Mouse (Mus musculus) cerebellum, postnatal 4 days (tissue): ENCODE measurements around the gene Nid1.

Experiments used
- DNase-seq, 2 experiments: peaks; one replicate each; pipeline ENCODE4 v3.0.0; 2022; ENCODE audit warnings: low spot score in 2 of 2, mixed read lengths in 1 of 2

Nid1 gene

GRCm38 (mm10) chr13:13489861-13490260 lies 52.5 kb downstream of the Nid1 start:
- DNase-seq, result no peak

- no peak for DNase-seq
Observed at GRCm38 (mm10) chr13:13492151-13492550, 54.8 kb downstream of the Nid1 start.

DNA sequence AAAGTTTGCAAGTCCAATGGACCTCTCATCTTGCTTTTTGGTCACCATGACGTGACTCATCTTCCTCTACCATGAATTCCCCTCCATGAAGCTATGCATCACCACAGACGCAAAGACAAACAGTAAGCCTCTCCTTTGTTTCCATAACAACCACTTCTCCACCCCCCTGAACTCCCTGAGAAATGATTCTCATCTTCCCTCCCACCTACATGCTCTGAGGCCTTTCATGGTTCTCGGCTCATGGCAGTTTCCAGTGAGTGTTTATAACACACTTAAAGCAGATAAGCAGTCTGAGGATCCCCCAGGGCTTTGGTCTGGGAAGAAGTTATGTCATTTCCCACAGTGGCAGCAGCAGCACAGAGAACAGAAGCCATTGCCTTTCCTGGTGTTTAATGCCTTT lies 56.2 kb downstream of the Nid1 start:
- DNase-seq, result no peak

GRCm38 (mm10) chr13:13498022-13498421 lies 60.7 kb downstream of the Nid1 start:
- no peak for DNase-seq

GRCm38 (mm10) chr13:13502406-13502805 lies 65.1 kb downstream of the Nid1 start:
- no peak for DNase-seq

DNA sequence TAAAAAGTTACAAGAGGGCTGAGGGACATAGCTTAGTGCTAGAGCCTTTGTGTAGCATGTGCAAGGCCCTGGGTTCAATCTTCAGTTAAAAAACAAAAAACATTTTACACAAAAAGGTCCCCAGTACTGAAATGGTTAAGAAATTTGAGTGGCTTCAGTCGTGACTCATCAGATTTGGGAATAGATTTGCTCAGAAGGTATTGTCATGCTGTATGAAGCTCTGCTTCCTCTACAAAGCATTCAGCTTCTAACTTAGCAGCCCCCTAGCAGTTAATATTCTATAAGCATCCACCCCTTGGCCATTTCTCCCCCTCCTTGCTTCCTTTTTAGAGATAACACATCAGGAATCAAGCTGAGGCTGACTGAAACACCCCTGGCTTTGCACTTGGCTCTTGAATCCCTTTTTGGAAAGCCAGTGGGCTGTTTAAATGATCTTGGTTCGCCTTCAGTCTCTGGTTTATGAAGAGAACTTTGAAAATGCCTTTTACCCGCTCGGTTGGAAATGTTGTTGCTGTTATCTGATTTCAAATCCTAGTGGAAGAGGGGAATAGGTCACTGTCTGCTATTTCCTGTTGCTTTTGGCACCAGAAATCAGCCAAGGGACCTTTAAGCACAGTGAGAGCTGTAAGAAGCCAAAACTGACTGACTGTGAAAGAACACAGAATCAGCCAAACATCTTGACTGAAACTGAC lies 66.5 kb downstream of the Nid1 start:
- no peak for DNase-seq

- no peak for DNase-seq
Observed at GRCm38 (mm10) chr13:13505063-13505462, 67.7 kb downstream of the Nid1 start.

GRCm38 (mm10) chr13:13506556-13506955 lies 69.2 kb downstream of the Nid1 start:
- DNase-seq, result no peak

DNA sequence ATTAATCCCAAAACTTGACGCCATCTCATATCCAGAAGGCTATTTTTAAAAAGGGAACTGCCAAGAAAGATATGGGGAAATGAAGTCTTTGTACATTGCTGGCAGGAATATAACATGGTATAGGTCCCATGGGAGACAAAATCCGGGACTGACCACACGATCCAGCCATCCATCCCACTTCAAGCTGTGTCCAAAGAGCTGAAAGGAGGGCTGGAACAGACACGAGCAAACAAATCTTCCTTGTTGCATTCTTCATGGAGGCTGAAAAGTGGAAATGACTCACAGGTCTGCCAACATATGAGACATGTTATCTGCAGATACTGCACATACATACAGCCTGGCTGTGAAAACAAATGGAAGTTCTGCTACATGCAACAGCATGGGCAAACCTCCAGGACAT lies 77.5 kb downstream of the Nid1 start:
- no peak for DNase-seq

- DNase-seq, result peak; percentile 86 to 91
Observed at GRCm38 (mm10) chr13:13516376-13517225, 79.2 kb downstream of the Nid1 start.

- DNase-seq, result no peak
Observed at GRCm38 (mm10) chr13:13518114-13518513, 80.8 kb downstream of the Nid1 start.

GRCm38 (mm10) chr13:13520436-13520835 lies 83.1 kb downstream of the Nid1 start:
- no peak for DNase-seq

DNA sequence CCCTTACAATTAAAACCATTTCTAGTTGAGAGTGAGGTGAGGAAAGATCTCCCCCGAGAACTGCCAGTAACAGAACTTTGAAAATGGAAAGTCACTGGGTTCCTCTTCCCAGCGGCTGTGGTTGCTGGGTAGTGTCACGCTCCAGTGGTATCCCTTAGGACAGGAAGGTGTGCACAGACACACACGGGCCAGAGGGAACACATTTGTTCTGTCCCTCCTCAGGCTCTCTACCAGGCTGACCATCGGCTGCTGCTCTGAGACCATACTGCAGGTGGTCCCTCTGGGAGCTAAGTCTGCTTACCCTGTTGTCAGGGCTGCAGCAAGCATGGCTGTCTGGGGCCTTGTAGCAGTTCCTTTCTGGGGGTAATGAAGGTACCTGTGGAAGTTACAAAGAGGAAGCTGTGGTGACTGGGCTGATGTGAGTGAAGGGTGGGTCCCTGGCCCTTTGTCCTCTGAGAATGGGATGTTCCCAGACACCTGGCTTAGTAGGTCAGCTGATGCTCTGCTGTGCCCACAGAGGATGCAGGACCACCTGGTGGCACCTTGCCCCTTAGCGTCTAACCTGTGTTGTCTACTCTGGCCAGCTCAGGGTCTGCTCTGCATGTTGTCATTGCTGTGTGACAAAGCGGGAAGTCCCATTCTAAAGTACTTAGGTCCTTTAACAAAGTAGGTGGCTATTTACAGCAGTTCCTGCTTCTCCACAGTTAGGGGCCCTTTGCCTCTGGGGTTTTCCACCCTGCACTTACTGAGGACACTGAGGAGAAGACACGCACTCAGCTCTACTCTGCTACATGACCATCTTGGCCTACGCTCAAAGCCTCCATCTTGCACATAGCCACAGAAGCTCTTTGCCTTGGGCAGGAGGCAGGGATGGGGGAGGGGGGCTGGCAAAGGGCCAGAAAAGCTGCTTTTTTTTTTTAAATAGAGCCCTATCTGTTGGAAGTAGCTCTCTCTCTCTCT lies 86.6 kb downstream of the Nid1 start:
- DNase-seq, result peak in 1 of 2 experiments; percentile 14

DNA sequence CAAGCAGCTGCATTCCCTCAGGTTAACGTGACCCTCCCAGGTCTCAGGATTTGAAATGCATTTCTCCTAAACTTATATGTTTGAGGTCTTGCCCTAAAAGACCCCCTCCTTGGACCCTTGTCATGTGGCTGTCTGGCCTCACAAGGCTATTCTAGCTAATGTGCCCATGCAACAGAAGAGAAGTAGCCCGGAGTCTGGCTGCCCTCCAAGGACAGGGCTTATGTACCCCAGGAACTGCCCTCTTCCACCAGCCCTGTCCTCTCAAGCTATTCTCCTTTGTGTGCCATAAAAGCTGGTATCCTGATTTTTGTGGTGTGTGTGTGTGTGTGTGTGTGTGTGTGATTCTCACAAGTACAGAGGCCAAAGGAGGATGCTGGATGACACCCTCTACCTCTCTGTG lies 87.9 kb downstream of the Nid1 start:
- no peak for DNase-seq

DNA sequence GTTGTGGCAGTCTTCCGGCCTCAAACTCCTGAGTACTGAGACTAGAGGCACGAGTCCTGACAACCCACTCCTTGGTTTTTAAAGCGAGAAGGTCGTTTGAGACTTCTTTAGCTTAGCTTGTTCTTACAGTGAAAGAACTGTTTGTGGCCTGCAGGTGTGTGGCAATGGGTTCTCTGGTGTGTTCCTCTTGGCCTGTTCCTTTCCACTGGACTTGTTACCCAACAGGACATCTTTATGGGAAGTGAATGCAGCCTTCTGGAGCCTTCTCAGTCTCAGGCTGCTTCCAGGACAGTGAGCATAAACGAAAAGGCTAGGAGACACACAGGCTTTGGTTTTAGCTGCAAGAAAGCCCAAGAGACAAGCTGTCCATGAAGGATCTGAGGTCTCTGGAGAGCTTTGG lies 88.5 kb downstream of the Nid1 start:
- no peak for DNase-seq

DNA sequence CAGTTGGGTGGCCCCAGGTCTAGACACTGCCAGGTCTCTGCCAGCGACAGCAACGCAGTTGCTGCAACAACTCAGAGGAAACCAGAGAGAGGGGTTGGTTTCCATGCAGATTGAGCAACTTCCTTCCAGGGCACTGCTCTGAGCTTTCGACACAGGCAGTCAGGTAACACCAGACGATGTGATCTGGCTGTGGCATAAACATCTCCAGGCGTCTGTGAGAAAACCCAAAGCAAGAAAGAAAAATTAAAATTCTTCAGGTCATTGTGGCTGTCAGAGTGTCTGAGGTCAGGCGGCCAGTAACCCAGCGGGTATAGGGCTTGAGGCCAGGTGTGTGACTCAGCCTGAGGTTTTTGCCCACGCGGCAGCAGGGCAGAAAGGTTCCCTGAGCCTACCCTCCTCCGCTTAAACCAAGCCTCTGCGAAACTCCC lies 91.8 kb downstream of the Nid1 start:
- DNase-seq, result no peak

DNA sequence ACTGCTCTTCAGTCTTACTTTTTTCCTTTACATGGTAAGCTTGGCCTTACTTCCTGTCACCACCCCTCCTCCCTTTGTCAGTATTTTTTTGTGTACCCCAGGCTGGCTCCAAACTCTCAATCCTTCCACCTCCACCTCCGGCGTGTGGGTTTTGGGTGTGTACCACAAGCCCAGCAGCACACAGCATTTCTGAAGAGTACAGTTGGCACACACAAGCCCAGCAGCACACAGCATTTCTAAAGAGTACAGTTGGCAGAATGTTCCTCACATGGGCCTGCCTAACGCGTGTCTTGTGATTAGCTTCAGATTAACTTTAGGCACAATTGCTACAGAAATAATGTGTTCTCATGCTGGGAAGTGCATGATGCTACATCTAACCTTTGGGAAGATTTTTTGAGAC lies 93.6 kb downstream of the Nid1 start:
- DNase-seq, result no peak

GRCm38 (mm10) chr13:13531923-13532322 lies 94.6 kb downstream of the Nid1 start:
- DNase-seq, result no peak

GRCm38 (mm10) chr13:13536555-13536954 lies 99.2 kb downstream of the Nid1 start:
- no peak for DNase-seq

- no peak for DNase-seq
Observed at GRCm38 (mm10) chr13:13537272-13538015, 100.1 kb downstream of the Nid1 start.

DNA sequence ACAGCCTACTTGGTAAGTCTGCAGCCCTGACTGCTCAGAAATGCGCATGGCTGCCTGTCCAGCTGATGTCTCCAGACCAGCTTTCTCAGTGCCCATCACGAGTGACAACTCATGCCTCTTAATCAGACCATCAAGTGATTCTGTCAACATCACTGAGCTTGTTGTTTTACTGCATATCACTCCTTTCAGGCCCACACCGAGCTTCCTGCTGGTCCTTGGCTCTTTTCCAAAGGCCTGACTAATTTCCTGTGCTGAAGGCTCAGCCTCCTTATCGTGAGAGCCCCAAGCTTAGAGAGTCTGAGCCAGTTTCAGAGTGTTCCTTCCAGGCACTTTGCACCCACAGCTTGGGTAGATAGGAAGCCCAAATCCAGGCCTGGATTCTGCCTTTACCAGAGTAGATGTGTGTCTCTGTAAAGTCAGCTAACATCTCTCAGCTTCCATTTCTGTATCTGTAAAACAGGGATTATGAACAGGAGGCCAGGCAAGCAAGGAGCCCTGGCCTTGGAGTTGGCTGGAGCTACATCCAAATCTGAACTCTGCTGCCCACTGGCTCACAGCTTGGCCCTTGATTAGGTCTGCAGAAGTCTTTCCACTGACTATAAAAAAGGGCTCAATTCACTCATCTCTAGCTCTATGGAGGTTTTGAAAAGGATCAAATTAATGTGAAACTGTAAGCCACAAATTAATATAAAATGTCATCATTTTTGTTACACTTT lies 101.4 kb downstream of the Nid1 start:
- DNase-seq, result no peak
